Mouse (Mus musculus) MEL (cell line): Measurements from ENCODE around the gene Krtap27-1. TPM values are rescaled to one million over a fixed set of nuclear protein-coding genes. Genes with fewer than 3 reads are reported as not detected.

Experiments used
- DNase-seq: peaks from one replicate; pipeline ENCODE4 v3.0.0; 2011; ENCODE audit warnings: low read depth, low spot score
- H3K27ac ChIP-seq: 2 replicates; pipeline ENCODE4 v1.5.1; 2012; ENCODE audit warnings: low read depth, mild to moderate bottlenecking, control low read depth, low read length, moderate library complexity; ENCODE audit not compliant: control insufficient read depth
- H3K27me3 ChIP-seq, 2 experiments: fragments of 150-350 bp in 1 of 2; sonication (generic) in 1 of 2; 2 replicates each; pipeline ENCODE4 v1.6.1; 2012; ENCODE audit warnings: low read length in 2 of 2, mild to moderate bottlenecking in 2 of 2, improper control_type of control experiment in 1 of 2, moderate library complexity in 1 of 2; ENCODE audit not compliant: insufficient read depth in 2 of 2, control insufficient read depth in 1 of 2
- H3K36me3 ChIP-seq, 2 experiments: 2 replicates each; pipeline ENCODE4 v1.6.1; 2012 to 2014; ENCODE audit warnings: low read length in 2 of 2, improper control_type of control experiment in 1 of 2, inconsistent platforms in 1 of 2, mild to moderate bottlenecking in 1 of 2; ENCODE audit not compliant: insufficient read depth in 2 of 2, control insufficient read depth in 1 of 2
- H3K4me1 ChIP-seq, 2 experiments: fragments of 150-350 bp in 1 of 2; sonication (generic) in 1 of 2; 2 replicates each; pipeline ENCODE4 v1.6.1; 2012; ENCODE audit warnings: low read length in 2 of 2, improper control_type of control experiment in 1 of 2, mild to moderate bottlenecking in 1 of 2; ENCODE audit not compliant: insufficient read depth in 2 of 2, control insufficient read depth in 1 of 2
- H3K4me3 ChIP-seq, 2 experiments: fragments of 150-350 bp in 1 of 2; sonication (generic) in 1 of 2; 2 replicates each; pipeline ENCODE4 v1.5.1; 2012; ENCODE audit warnings: low read depth in 2 of 2, low read length in 2 of 2, mild to moderate bottlenecking in 2 of 2, moderate library complexity in 2 of 2, control low read depth in 1 of 2, improper control_type of control experiment in 1 of 2; ENCODE audit not compliant: control insufficient read depth in 1 of 2, insufficient read depth in 1 of 2
- H3K79me2 ChIP-seq: 2 replicates; pipeline ENCODE4 v1.6.1; 2012; ENCODE audit warnings: mild to moderate bottlenecking, low read length, moderate library complexity; ENCODE audit not compliant: control insufficient read depth, poor library complexity, insufficient read depth
- H3K9ac ChIP-seq: 2 replicates; pipeline ENCODE4 v1.6.1; 2012; ENCODE audit warnings: low read depth, mild to moderate bottlenecking, control low read depth, low read length, moderate library complexity; ENCODE audit not compliant: control insufficient read depth, poor library complexity, severe bottlenecking
- H3K9me3 ChIP-seq: fragments of 150-350 bp; sonication (generic); replicated peaks from 2 replicates; pipeline ENCODE4 v1.6.1; 2012; ENCODE audit warnings: mild to moderate bottlenecking, low read length, improper control_type of control experiment, moderate library complexity; ENCODE audit not compliant: insufficient read depth
- BHLHE40 ChIP-seq: IDR thresholded peaks from 2 replicates; pipeline ENCODE4 v1.6.1; 2012; ENCODE audit warnings: low read depth, mild to moderate bottlenecking, inconsistent platforms, low read length, improper control_type of control experiment, borderline replicate concordance
- CHD1 ChIP-seq: IDR thresholded peaks from 2 replicates; pipeline ENCODE4 v1.6.1; 2012; ENCODE audit warnings: low read depth, mild to moderate bottlenecking, inconsistent platforms, low read length, improper control_type of control experiment
- E2F4 ChIP-seq: IDR thresholded peaks from 2 replicates; pipeline ENCODE4 v1.6.1; 2011; ENCODE audit warnings: low read depth, low read length, improper control_type of control experiment, borderline replicate concordance
- EP300 ChIP-seq, 2 experiments: IDR thresholded peaks; 2 replicates each; pipeline ENCODE4 v1.6.1; 2011; ENCODE audit warnings: improper control_type of control experiment in 2 of 2, low read length in 2 of 2, low read depth in 1 of 2, mild to moderate bottlenecking in 1 of 2
- GABPA ChIP-seq: IDR thresholded peaks from 2 replicates; pipeline ENCODE4 v1.6.1; 2012; ENCODE audit warnings: low read depth, mild to moderate bottlenecking, inconsistent platforms, low read length, improper control_type of control experiment, moderate library complexity
- GATA1 ChIP-seq: IDR thresholded peaks from 2 replicates; pipeline ENCODE4 v1.6.1; 2011; ENCODE audit warnings: low read depth, low read length, improper control_type of control experiment
- JUND ChIP-seq: IDR thresholded peaks from 2 replicates; pipeline ENCODE4 v1.6.1; 2011; ENCODE audit warnings: low read depth, mild to moderate bottlenecking, improper control_type of control experiment, low read length
- KAT2A ChIP-seq: conservative IDR thresholded peaks from 2 replicates; pipeline ENCODE4 v1.6.1; 2012; ENCODE audit warnings: low read depth, low read length, improper control_type of control experiment, inconsistent platforms
- MAFK ChIP-seq: IDR thresholded peaks from 2 replicates; pipeline ENCODE4 v1.6.1; 2011; ENCODE audit warnings: low read depth, mild to moderate bottlenecking, low read length, improper control_type of control experiment, borderline replicate concordance
- MAZ ChIP-seq: IDR thresholded peaks from 2 replicates; pipeline ENCODE4 v1.6.1; 2012; ENCODE audit warnings: low read depth, mild to moderate bottlenecking, inconsistent platforms, low read length, improper control_type of control experiment
- MEF2A ChIP-seq: IDR thresholded peaks from 2 replicates; pipeline ENCODE4 v1.6.1; 2014; ENCODE audit warnings: low read depth, mild to moderate bottlenecking, inconsistent platforms, low read length, improper control_type of control experiment; ENCODE audit not compliant: poor library complexity, insufficient replicate concordance, severe bottlenecking; ENCODE audit errors: extremely low read depth
- MXI1 ChIP-seq: IDR thresholded peaks from 2 replicates; pipeline ENCODE4 v1.6.1; 2011; ENCODE audit warnings: mild to moderate bottlenecking, low read depth, low read length, improper control_type of control experiment
- POLR2AphosphoS2 ChIP-seq: IDR thresholded peaks from 2 replicates; pipeline ENCODE4 v1.6.1; 2011; ENCODE audit warnings: low read length, improper control_type of control experiment
- POLR2AphosphoS5 ChIP-seq: IDR thresholded peaks from 2 replicates; pipeline ENCODE4 v1.6.1; 2012; ENCODE audit warnings: low read depth, borderline replicate concordance, mild to moderate bottlenecking, inconsistent platforms, low read length, moderate library complexity, mixed read lengths
- RAD21 ChIP-seq: IDR thresholded peaks from 2 replicates; pipeline ENCODE4 v1.6.1; 2011; ENCODE audit warnings: mild to moderate bottlenecking, low read depth, low read length, improper control_type of control experiment
- RCOR1 ChIP-seq: IDR thresholded peaks from 2 replicates; pipeline ENCODE4 v1.6.1; 2012; ENCODE audit warnings: low read depth, mild to moderate bottlenecking, inconsistent platforms, low read length, improper control_type of control experiment
- SIN3A ChIP-seq: IDR thresholded peaks from 2 replicates; pipeline ENCODE4 v1.6.1; 2012; ENCODE audit warnings: low read length, improper control_type of control experiment, inconsistent platforms
- SMC3 ChIP-seq: IDR thresholded peaks from 2 replicates; pipeline ENCODE4 v1.6.1; 2011; ENCODE audit warnings: low read depth, low read length, improper control_type of control experiment
- TAL1 ChIP-seq: IDR thresholded peaks from 2 replicates; pipeline ENCODE4 v1.6.1; 2012; ENCODE audit warnings: mild to moderate bottlenecking, inconsistent platforms, low read length, moderate library complexity, mixed read lengths
- TCF12 ChIP-seq: IDR thresholded peaks from 2 replicates; pipeline ENCODE4 v1.6.1; 2014; ENCODE audit warnings: low read depth, mild to moderate bottlenecking, inconsistent platforms, low read length, improper control_type of control experiment, moderate library complexity
- USF1 ChIP-seq: IDR thresholded peaks from 2 replicates; pipeline ENCODE4 v1.6.1; 2014; ENCODE audit warnings: low read depth, mild to moderate bottlenecking, inconsistent platforms, low read length, improper control_type of control experiment, moderate library complexity
- USF2 ChIP-seq, 2 experiments: IDR thresholded peaks; 2 replicates each; pipeline ENCODE4 v1.6.1; 2011 to 2012; ENCODE audit warnings: improper control_type of control experiment in 2 of 2, low read length in 2 of 2, borderline replicate concordance in 1 of 2, inconsistent platforms in 1 of 2, low read depth in 1 of 2, mild to moderate bottlenecking in 1 of 2; ENCODE audit not compliant: insufficient read depth in 1 of 2
- ZKSCAN1 ChIP-seq: IDR thresholded peaks from 2 replicates; pipeline ENCODE4 v1.6.1; 2012; ENCODE audit warnings: low read depth, mild to moderate bottlenecking, inconsistent platforms, low read length, improper control_type of control experiment, moderate library complexity
- ZMIZ1 ChIP-seq: IDR thresholded peaks from 2 replicates; pipeline ENCODE4 v1.6.1; 2012; ENCODE audit warnings: low read depth, mild to moderate bottlenecking, inconsistent platforms, low read length, improper control_type of control experiment, moderate library complexity
- ZNF384 ChIP-seq: IDR thresholded peaks from 2 replicates; pipeline ENCODE4 v1.6.1; 2012; ENCODE audit warnings: low read depth, mild to moderate bottlenecking, inconsistent platforms, low read length, improper control_type of control experiment
- polyA plus RNA-seq, 2 experiments: library from polyadenylated mRNA; stranded (reverse) in 1 of 2; unstranded in 1 of 2; fragments of >175 nt in 1 of 2; fragments of >200 nt in 1 of 2; gene quantifications; 2 replicates each; pipeline versions ENCODE4 v1.2.1 to v1.2.4; 2012; ENCODE audit warnings: low replicate concordance in 2 of 2, low read depth in 1 of 2; ENCODE audit not compliant: insufficient read length in 2 of 2, insufficient read depth in 1 of 2, missing spikeins in 1 of 2
- total RNA-seq: library from RNA; depleted of rRNA; stranded (reverse); fragments of 300-350 nt; gene quantifications from 2 replicates; pipeline ENCODE4 v1.2.3, GENCODE M21; 2012

The Krtap27-1 gene
- total and polyA plus RNA-seq, 3 experiments, result not detected

DNA sequence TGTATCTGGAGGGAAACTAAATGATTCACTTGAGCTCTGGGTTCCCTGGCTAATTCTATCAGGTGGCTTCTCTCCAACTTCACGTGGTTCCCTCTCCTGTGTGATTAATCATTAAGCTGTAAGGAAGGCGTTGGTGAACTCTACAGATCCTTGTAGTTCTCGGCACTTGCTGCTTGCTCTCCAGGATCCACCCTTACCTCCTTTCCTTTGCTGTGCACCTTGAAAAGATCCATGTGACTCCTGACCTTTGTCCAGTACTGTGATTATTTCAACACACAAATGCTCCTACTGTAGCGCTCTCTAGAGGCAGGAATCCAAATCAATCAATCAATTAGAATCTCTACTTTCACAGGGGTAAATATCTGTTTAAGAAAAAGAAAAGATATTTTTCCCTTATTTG, 40.0 kb downstream of the Krtap27-1 start:
- no peak overlapping the region for H3K4me3 ChIP-seq
- H3K4me1 ChIP-seq, result no peaks in the 10 kb centered on the region
- H3K27ac ChIP-seq, result no peak overlapping the region
- no peak for DNase-seq
- H3K9me3 ChIP-seq, result no peaks in the 10 kb centered on the region
- no peak overlapping the region for H3K9ac ChIP-seq
- no peaks in the 10 kb centered on the region for H3K36me3 ChIP-seq
- H3K27me3 ChIP-seq, result no peaks in the 10 kb centered on the region
- TF ChIP-seq SIN3A (no peak), GABPA (no peak), MAZ (no peak), JUND (no peak), MEF2A (no peak), TCF12 (no peak), POLR2AphosphoS5 (no peak), TAL1 (no peak), RAD21 (no peak), BHLHE40 (no peak), CHD1 (no peak), MAFK (no peak), ZKSCAN1 (no peak), USF2 (IDR thresholded peaks at IDR 0.05; ENCODE audit: borderline replicate concordance in 1 of 2, insufficient read depth in 1 of 2, low read depth in 1 of 2, low read length in 2 of 2) (no peak), POLR2AphosphoS2 (no peak), MXI1 (no peak)
- no peaks in the 10 kb centered on the region for H3K79me2 ChIP-seq

GRCm38 (mm10) chr16:88627566-88627965, 43.9 kb downstream of the Krtap27-1 start, which contains the start of gene 2310079G19Rik:
TSS of gene 2310079G19Rik (minus strand) at chr16:88627666.
- Histone ChIP-seq H3K9me3 (no peaks in the 10 kb centered on the region), H3K4me3 (no peak within 1 kb of the TSS), H3K36me3 (no peaks in the 10 kb centered on the region), H3K4me1 (no peaks in the 10 kb centered on the region), H3K27ac (no peak within 1 kb of the TSS), H3K9ac (no peak within 1 kb of the TSS), H3K79me2 (no peaks in the 10 kb centered on the region), H3K27me3 (no peaks in the 10 kb centered on the region)
- DNase-seq, result no peak
- TF ChIP-seq KAT2A, result no peak
- TF ChIP-seq SMC3, result no peak
- no peak for TF ChIP-seq JUND
- TF ChIP-seq USF2 (IDR thresholded peaks at IDR 0.05; ENCODE audit: borderline replicate concordance in 1 of 2, insufficient read depth in 1 of 2, low read depth in 1 of 2, low read length in 2 of 2), result no peak
- no peak for TF ChIP-seq RCOR1
- no peak for TF ChIP-seq ZNF384
- TF ChIP-seq GATA1, result no peak
- TF ChIP-seq USF1, result no peak
- TF ChIP-seq E2F4, result no peak
- no peak for TF ChIP-seq EP300 (IDR thresholded peaks at IDR 0.05; ENCODE audit: low read depth in 1 of 2, low read length in 2 of 2)
- no peak for TF ChIP-seq MXI1
- TF ChIP-seq ZMIZ1, result no peak
